Mouse (Mus musculus): ENCODE measurements around the gene Fgfr4.
"Not testable (repeated sequence)": the region's sequence is repeated elsewhere in the genome, so short reads cannot be mapped to it uniquely, and the experiment has no call there.

Gene Fgfr4

DNA sequence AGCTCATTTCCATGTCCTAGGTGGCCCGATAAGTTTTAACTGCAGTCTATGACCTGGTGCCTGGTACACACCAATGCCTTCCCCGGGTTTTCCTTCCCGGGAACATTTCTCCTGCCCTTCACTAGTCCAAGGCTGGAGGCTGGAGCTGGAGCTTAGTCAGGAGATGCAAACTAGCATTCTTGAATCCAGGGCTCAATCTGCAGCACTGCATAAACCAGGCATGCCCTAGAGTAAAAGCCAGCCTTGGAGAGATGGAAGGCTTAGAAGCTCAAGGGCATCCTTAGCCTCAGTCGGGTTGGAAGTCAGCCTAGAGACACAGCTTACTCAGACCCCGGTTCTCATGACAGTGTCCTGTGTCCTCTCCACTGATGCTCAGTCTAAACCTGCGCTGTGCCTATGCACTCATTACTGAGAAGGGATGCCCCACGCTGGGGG is 19.9 kb downstream of the Fgfr4 start:
- DNase-seq (ENCODE audit: low spot score in 2 of 2), result no peak

DNA sequence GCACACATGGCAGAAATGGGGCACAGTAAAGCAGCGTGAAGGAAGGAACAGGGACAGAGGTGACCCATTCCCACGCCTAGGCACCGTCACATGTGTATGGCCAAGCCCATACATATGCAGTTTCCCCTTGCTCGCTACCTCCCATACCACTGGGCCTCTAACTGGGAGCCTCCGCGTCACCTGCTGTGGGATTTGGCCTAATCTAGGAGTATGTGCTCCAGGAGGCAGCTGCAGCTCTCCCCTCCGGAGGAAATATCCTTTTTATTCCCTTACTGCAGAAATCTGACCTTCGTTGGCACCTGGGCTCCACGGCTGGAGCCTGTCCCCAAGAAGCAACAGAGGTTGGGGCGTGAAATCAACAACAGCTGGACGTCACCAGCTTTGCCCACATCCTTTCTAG is 21.9 kb downstream of the Fgfr4 start:
- no peak for DNase-seq (ENCODE audit: low spot score in 2 of 2)

DNA sequence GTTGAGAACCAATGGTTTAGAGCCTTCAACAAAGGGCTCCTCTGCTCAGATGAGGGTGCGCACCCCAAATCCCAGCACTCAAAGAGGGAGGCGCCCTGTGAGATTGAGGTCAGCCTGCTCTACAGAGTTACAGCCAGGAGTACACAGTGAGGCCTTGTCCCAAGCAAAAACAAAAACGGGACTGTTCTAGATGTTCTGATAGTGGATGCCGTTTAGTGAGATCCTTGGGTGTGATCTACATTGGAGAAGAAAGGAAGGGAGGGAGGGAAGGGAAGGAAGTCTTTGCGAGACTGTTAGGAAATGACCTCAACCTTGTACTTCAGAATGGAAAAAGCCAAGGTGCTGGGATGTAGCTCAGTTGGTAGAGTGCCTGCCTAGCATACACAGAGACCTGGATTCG is 23.8 kb downstream of the Fgfr4 start:
- DNase-seq (ENCODE audit: low spot score in 2 of 2), result no peak

DNA sequence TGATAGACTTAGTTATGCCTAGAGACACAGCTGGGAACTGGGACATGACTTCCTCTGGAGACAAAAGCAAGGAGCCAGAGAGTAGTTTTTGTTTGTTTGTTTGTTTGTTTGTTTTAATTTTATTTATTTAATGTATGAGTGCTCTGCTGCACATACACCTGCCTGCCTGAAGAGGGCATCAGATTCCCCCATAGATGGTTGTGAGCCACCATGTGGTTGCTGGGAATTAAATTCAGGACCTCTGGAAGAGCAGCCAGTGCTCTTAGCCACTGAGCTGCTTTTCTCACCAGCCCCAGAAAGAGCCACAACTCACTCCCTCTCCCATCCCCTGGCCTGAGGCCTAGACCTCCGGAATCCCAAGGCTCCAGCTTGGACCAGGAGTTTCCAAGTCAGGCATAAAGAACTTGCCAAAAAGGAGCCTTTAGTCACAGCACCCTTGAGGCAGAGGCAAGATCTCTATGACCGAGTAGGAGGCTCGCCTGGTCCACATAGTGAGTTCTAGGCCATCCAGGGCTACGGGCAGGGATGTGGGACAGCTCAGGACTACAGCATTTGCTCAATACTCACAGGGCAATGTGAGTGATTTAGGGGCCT is 25.6 kb downstream of the Fgfr4 start:
- DNase-seq (ENCODE audit: low spot score in 2 of 2), result no peak

DNA sequence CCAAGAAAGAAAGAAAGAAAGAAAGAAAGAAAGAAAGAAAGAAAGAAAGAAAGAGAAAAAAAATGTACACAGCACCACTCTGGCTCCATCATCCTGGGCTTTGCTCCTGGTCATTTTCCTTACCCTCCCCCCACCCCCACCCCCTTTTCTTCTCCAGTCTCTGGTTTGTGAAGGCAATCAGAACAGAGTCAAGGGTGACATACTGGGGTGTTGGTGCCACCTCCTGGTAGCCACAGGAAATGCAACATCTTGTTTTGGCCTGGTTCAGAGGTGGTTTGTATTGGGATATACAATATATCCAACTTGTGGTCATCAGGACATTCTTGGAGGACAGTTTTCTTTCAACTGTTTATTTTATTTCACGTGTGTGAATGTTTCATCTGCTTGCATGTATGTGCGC is 26.1 kb downstream of the Fgfr4 start:
- peak; percentile 62 to 64 for DNase-seq (ENCODE audit: low spot score in 2 of 2)

DNA sequence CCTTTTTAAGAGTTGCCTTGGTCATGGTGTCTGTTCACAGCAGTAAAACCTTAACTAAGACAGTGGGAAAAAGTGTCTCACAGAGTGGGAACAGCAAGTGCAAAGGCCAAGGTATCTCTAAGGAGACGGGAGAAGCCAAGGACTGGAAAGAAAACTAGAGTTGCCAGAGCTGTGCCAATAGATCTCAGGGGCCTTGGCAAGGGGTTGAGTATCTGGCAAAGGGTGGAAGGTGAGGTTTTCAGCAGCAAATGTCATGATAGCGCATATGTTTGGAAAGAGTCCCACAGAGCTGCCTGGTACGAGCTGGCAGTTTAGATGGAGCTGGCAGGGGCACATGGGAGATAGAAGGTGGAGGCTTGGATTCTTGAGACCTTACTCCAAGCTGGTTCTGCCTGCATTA is 27.2 kb downstream of the Fgfr4 start:
- no peak for DNase-seq (ENCODE audit: low spot score in 2 of 2)

DNA sequence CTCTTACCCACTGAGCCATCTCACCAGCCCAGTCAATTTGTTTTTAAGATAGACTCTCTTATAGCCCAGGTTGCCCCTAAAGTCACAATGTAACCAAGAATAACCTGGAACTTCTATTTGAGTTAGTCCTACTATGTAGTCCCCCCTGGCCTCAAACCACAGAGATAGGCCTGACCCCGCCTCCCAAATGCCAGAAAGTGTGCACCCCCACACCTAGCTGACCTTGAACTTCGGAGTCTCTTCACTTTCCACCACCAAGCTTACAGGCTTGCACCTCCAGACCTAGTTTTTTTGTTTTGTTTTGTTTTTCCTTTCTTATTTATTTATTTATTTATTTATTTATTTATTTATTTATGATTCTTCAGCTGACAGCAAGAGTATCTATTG is 29.3 kb downstream of the Fgfr4 start:
- DNase-seq (ENCODE audit: low spot score in 2 of 2), result no peak

DNA sequence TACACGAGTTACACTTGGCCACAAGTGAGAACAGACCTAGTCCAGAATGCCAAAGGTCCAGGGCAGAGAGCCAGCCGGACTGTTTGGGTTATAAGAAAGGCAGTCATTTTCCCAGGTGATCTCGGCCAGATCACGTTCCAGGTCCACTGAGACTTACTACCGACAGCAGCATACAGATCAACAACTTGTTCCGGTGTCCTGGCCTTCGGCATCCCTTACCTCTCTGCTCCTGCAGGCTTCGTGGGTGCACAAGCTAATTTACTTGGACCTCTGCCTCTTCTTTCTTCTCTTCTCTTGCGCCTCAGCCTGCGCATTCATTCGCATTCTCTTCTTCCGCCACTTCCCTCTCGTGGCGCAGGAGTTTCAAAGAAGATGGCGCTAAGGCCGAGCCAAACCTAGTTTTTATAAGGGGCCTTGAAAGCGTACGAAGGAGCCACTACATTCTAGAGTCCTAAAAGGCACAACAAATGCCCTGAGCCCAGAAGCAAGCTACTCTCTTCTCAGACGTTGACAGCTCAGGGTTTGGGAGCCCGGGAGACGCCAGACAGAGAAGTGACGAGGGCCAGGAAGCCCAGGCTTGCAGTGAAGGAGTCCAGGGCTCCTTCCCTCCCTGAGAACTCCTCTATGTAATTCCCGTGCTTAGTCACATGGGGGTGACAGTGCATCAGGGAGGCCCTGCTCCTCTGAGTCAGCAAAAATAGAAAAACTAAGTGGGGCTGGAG is 29.9 kb downstream of the Fgfr4 start:
- DNase-seq (ENCODE audit: low spot score in 2 of 2), result peak; percentile 36

DNA sequence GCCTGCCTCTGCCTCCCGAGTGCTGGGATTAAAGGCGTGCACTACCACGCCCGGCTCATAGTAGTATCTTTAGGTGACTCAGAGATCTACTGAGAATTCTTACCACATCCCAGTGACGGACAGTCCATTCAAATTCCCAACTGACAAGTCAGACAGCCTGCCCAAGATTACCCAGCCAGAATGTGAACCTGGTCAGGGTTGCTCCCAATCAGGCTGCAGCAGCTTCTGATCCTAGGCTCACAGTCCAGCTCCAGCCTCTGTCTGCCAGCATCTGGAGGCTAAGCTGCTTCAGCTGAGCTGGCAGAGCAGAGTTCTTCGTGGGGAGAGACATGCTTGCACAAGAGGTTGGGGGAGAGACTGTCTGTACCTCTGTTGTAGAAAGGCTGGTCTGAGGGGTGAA is 30.9 kb downstream of the Fgfr4 start:
- DNase-seq (ENCODE audit: low spot score in 2 of 2), result no peak

DNA sequence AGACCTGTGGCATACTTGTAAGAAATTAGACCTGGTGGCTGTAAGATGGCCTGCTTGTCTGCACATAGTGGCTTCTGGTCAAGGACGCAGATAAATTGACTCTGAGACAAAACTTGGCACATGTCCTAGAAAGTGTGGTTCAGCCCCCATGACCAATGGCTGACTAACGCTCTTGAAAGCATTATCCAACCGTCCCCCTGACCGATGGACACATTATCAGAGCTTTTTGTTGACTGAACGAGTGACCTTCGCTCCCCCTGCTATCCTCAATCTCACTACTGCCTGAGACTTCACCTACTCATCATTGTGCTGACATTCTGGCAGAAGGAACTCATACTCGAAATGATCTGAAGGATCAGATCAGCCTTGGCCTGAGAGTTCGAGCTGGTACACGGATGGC is 34.6 kb downstream of the Fgfr4 start:
- DNase-seq (ENCODE audit: low spot score in 2 of 2), result not testable (repeated sequence)

DNA sequence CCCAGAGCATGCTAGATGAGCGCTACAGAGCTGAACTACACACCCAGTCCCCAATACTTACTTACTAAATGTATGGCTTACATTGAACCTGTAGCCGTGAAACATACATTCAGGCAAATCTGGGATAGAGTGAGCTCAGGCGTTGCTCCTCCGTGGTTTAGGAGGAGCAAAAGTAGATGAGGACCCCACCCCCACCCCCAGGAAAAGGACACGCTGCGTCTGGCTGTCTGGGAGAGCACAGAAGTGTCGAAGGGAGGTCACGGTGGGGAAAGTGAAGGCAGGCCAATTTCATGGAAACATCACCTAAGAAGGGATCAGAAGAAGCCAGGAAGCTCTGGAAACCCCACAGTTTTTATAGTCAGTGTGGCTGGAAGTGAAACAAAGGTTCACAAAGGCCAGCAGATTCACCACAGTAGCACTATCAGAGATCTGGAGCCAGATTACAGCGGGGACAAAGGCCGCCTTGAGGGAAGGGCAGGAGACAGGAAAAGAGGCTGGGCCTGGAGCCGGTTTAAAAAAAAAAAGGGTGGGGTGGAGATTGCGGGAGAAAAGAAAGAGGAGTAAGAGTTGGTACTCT is 37.2 kb downstream of the Fgfr4 start:
- no peak for DNase-seq (ENCODE audit: low spot score in 2 of 2)

DNA sequence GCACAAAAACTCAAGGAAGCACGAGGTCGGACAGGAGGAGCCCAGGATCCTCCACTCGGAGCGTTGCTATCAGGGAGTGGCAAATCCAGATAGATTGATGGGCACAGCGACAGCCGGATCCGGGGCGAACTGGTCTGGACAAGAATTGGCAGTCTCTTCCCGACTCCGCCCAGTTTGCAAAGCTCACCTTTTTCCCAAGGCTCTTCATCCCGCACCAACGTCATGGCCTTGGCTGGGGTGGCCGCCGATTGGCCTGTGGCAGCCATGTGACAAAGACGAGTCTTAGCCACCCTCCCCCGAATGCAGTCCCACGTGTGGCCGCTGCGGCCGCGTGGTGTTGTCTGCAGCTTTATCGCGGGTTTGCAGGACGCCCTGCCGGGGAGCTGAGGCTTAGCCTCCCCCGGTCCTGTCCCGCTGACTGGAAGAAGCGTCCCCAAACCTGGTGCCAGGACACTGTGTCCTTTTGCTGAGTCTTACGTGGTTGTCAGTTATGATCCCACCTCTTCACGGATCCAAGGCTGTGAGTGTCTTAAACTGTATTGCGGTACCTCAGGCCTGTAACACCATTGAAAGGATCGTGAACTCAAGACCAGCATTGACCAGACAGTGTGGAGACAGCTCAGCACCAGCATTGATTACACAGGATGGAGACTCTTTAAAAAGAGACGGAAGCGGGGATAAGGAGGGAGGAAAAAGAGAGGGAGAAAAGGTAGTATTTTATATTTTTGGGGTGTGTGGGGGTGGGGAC is 37.9 kb downstream of the Fgfr4 start:
- DNase-seq (ENCODE audit: low spot score in 2 of 2), result peak; percentile 86 to 89

DNA sequence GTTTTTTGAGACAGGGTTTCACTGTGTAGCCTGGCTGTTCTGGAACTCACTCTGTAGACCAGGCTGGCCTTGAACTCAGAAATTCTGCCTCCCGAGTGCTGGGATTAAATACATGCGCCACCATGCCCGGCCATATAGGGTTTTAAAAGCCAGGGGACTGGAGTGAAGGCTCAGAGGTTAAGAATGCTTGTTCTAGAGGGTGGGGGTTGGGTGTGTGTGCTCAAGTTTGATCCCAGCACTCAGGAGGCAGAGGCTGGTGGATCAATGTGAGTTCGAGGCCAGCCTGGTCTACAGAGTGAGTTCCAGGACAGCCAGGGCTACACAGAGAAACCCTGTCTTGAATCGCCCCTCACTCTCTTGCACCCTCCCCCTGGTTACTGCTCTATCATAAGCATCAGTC is 39.1 kb downstream of the Fgfr4 start:
- DNase-seq (ENCODE audit: low spot score in 2 of 2), result no peak

DNA sequence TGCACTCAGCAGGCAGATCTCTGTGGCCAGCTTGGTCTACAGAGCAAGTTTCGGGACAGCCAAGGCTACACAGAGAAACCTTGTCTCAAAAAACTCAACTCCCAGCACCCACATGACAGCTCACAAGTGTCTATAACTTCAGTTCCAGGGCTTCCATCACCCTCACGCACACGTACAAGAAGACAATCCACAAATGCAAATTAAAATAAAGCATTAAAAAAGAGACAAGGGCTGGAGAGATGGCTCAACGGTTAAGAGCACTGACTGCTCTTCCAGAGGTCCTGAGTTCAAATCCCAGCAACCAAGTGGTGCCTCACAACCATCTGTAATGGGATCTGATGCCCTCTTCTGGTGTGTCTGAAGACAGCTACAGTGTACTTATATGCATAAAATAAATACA is 50.3 kb downstream of the Fgfr4 start:
- DNase-seq (ENCODE audit: low spot score in 2 of 2), result not testable (repeated sequence)

DNA sequence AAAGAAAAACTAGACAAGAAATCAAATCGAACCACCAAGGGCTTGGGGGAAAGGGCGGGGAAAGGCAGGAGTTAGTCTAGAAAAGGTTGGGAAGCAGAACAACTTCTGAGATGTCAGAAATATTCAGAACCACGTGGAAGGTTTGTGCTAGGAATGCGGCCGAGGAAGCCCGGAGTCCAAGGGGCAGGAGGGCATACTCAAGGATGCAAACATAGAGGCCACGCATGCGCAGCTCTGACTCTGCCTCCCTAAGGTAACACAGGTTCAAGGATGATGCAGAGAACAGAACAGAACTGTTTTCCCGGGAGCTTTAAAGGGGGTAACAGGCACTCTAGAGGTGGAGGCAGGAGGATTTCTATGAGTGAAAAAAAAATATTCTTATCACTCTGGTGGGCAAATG is 51.3 kb downstream of the Fgfr4 start:
- no peak for DNase-seq (ENCODE audit: low spot score in 2 of 2)

DNA sequence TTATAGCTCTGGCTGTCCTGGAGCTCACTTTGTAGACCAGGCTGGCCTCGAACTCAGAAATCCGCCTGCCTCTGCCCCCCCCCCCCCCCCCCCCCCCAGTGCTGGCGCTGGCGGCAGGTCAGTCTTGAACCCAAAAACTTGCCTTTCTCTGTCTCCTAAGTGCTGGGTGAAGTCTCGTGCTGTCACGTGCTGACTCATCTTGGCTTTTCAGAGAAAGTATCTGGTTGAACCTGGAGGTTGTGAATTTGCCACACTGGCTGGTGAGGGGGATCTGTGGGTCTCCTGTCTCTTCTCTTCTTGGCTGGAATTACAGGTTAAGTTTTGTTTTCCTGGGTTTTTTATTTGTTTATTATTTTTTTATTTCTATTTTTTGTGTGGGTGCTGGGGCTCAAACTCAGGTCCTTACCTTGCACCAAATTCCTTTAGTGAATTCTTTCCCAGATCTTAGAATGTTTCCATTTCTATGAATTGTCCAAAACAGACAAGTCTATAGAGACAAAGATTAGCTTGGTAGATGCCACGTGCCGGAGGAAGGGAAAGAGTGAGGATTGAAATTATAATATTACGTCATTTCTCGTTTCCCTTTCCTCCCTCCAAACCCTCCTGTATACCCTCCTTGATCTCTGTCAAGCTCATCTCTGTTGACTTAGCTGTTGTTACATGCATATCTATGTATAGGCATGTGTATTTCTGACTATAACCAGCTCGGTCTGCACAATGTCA is 52.4 kb downstream of the Fgfr4 start:
- no peak for DNase-seq (ENCODE audit: low spot score in 2 of 2)

DNA sequence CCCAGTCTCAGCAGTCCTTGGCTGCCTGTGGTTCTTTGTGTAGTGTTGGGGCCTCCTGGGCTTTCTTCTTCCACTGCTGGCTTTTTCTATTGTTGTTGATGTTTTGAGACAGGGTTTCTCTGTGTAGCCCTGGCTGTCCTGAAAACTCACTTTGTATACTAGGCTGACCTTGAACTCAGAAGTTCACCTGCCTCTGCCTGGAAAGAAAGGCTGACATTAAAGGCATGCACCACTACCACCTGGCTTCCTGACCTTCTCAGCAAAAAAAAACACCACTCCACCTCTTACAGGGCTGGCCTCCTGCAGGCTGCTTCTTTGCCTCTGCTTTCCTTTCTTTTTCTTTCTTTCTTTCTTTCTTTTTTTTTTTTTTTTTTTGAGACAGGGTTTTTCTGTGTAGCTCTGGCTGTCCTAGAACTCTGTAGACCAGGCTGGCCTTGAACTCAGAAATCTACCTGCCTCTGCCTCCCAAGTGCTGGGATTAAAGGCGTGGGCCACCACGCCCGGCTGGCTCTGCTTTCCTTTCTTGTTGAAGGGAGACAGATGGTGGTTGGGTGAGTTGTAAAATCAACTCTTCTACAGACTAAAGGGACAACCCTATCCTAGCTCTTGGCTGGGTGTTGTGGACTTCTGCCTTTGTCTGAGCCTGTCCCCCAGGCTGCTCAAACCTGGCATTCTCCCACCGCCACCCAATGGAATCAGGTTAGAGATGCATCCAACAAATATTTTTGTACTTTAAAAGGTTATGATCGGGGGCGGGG is 53.2 kb downstream of the Fgfr4 start:
- DNase-seq (ENCODE audit: low spot score in 2 of 2), result no peak

DNA sequence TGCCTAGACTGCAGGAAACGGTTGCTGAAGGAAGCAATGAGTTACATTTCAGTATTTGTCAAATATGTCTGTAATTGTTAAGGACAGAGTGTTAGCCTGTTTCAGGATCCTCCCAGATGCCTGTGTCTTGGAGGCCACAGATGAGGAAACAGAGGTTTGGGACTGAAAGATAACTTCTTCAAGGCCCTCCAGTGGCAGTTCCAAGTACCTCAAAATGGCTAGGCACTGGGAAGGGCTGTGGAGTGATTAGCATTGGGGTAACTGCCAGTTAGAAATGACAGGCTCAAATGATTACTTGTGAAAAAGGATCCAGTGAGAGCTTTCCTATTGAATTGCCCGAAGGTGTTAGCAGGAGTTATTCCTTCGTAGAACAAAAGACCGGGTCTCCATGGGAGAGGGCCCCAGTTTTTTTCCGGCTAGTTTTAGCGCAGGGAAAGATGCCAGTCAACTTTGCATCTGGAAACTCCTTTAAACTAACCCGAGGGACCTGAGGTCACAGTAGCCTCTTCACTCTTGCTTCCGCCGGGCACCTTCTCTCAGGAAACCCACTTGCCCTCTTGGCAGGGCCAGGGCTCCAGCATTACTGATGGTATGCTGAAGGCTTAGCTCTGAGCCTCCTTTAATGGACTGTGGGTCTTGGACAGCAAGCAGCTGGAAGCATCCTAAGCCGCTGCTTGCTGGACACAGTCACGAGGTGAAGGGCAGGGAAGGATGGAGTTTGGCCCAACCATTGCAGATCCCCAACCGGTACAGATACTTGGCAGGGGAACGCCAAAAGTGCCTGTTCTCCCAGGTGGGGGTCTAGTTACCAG is 56.6 kb downstream of the Fgfr4 start:
- no peak for DNase-seq (ENCODE audit: low spot score in 2 of 2)

DNA sequence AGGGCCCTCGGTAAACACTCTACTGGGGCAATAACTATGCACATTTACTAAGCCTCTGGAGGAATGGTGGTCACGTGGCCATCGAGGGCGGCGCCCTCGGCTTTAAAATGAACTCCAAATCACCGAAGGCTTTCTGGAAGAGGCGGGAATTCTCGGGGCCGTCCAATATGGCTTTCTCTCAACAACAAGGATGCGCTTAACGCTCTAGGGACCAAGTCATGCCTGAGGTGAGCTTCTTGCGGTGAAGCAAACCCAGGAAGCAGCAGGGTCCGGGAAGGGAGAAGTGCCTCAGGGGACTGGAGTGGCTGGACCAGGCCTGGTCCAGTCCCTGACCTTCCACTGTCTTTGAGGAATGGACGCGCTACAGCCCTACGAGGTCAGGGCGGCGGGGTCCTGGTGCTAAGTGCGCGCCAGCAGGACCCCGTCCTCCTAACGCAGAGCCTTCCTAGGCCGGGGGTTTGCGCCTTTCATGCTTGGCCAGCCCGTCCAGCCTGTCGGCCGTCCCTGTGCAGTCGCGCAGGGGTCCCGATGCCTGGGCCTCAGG is 57.3 kb downstream of the Fgfr4 start, which contains the start of gene Nsd1:
Gene Nsd1 (plus strand): TSS at position 134 of the 544 bp plus-strand sequence.
- DNase-seq (ENCODE audit: low spot score in 2 of 2), result no peak
